Mouse (Mus musculus): ENCODE measurements around the gene Map3k7. TPM values are rescaled to one million over a fixed set of nuclear protein-coding genes. Genes with fewer than 3 reads are reported as not detected.

Map3k7 gene
- 10 to 100 TPM; 58.2 to 62.2 TPM for total RNA-seq (2021)

GRCm38 (mm10) chr4:31963354-31964193 lies at the start of gene Map3k7:
Map3k7 (plus strand) TSS chr4:31964097.
- intact Hi-C loops (cut with DNase I): no loop called here
- DNase-seq: peak; percentile 96

GRCm38 (mm10) chr4:31915114-31915513 lies 48.8 kb upstream of the Map3k7 start:
- intact Hi-C loops (cut with DNase I): no loop called here
- DNase-seq: no peak

- intact Hi-C loops (cut with DNase I): no loop called here
- no peak for DNase-seq
Observed at GRCm38 (mm10) chr4:31918717-31919116, 45.2 kb upstream of the Map3k7 start.

- DNase-seq: no peak
- intact Hi-C loops (cut with DNase I): no loop called here
Observed at GRCm38 (mm10) chr4:31922215-31922614, 41.7 kb upstream of the Map3k7 start.

GRCm38 (mm10) chr4:31923437-31923836 lies 40.5 kb upstream of the Map3k7 start:
- intact Hi-C loops (cut with DNase I): no loop called here
- DNase-seq: no peak

- DNase-seq: no peak
- intact Hi-C loops (cut with DNase I): no loop called here
Observed at GRCm38 (mm10) chr4:31924301-31925185, 39.4 kb upstream of the Map3k7 start.

- no peak for DNase-seq
- intact Hi-C loops (cut with DNase I): no loop called here
Observed at GRCm38 (mm10) chr4:31933171-31933570, 30.7 kb upstream of the Map3k7 start.

GRCm38 (mm10) chr4:31935831-31936306 lies 28.0 kb upstream of the Map3k7 start:
- DNase-seq: no peak
- intact Hi-C loops (cut with DNase I): no loop called here

- intact Hi-C loops (cut with DNase I): no loop called here
Observed at GRCm38 (mm10) chr4:31936358-31936757, 27.5 kb upstream of the Map3k7 start.

GRCm38 (mm10) chr4:31936911-31937375 lies 27.0 kb upstream of the Map3k7 start:
- intact Hi-C loops (cut with DNase I): no loop called here
- DNase-seq: no peak

More at GRCm38 (mm10) chr4:31936358-31936757, 27.5 kb upstream of the Map3k7 start:
- no peak for DNase-seq

GRCm38 (mm10) chr4:31937376-31938281 lies 26.3 kb upstream of the Map3k7 start:
- DNase-seq: peak; percentile 64
- intact Hi-C loops (cut with DNase I): no loop called here

GRCm38 (mm10) chr4:31938416-31939106 lies 25.3 kb upstream of the Map3k7 start:
- intact Hi-C loops (cut with DNase I): no loop called here
- DNase-seq: peak; percentile 24

- intact Hi-C loops (cut with DNase I): no loop called here
- DNase-seq: no peak
Observed at GRCm38 (mm10) chr4:31941616-31942015, 22.3 kb upstream of the Map3k7 start.

- no peak for DNase-seq
- intact Hi-C loops (cut with DNase I): no loop called here
Observed at GRCm38 (mm10) chr4:31943045-31943444, 20.9 kb upstream of the Map3k7 start.

- no peak for DNase-seq
Observed at GRCm38 (mm10) chr4:31964194-31964875, 438 bp downstream of the Map3k7 start.

GRCm38 (mm10) chr4:31965208-31965607 lies 1.3 kb downstream of the Map3k7 start:
- no peak for DNase-seq
- intact Hi-C loops (cut with DNase I): no loop called here

More at GRCm38 (mm10) chr4:31964194-31964875, 438 bp downstream of the Map3k7 start:
- intact Hi-C loops (cut with DNase I): no loop called here

GRCm38 (mm10) chr4:31971437-31971836 lies 7.5 kb downstream of the Map3k7 start:
- DNase-seq: no peak
- intact Hi-C loops (cut with DNase I): no loop called here

- DNase-seq: no peak
- intact Hi-C loops (cut with DNase I): no loop called here
Observed at GRCm38 (mm10) chr4:31972181-31972580, 8.3 kb downstream of the Map3k7 start.

Measured in left cerebral cortex, postnatal 4 days (tissue).